Mouse (Mus musculus): ENCODE data around the gene 4933424G06Rik.

DNA sequence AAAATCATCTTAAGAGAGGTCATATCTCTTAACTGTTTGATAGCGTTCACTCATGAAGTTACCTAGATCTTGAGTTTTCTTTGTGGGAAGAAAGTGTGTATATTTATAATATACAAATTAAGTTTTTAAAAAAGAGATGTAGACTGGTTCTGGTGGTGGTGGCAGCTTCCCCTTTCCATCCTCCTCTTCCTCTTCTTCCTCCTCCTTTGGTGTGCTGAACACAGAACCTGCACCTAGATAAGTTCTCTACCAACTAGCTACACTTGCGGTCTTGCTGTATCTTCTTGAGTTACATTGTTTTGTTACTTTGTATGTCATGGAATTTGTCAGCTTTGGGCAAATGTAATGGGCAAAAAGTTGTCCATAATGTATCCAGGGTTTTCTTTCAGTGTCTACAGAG lies 1.2 kb downstream of the 4933424G06Rik start:
- TF ChIP-seq POLR2A (IDR thresholded peaks at IDR 0.05; ENCODE audit: borderline replicate concordance, insufficient read depth, low read length) (no peak), CTCF (IDR thresholded peaks at IDR 0.05; ENCODE audit: borderline replicate concordance, insufficient read depth, low read depth, low read length) (no peak)
